Comparison of ENCODE assay signal across 8 mouse cellular contexts in the genomic region with DNA sequence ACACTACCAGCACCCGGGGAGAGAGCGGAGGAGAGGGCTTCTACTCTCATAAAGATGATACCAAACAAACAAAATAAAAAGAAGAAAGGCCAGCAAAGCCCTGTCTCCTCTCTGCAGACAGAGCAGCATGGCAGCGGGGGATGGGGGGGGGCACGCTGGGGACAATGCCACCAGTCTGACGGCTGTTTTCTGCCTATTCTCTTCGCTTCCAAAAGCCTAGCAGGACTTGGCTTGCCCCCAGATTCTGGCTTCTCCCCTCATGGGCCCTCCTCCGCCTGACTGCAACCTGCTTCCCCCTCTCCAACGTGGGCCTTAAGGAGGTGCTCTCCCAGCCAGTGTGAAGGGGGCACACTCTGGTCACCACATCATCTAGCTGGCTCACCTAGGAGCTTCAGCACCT. TPM values are rescaled to one million over a fixed set of nuclear protein-coding genes. Genes with fewer than 3 reads are reported as not detected.
DNase-seq lines count a peak whose midpoint lies in the region; ATAC-seq lines count a peak whose summit lies in the region.

No protein-coding gene starts in this region.

- WGBS in limb, embryonic 13.5 days, result 49% methylated on average over 8 of the region's 8 CpGs
- 60% methylated on average over 8 of the region's 8 CpGs for WGBS in limb, embryonic 10.5 days
- 25% methylated on average over 8 of the region's 8 CpGs for WGBS in forebrain, embryonic 12.5 days
- 11% methylated on average over 8 of the region's 8 CpGs for WGBS in midbrain, embryonic 14.5 days

- peaks cover 33% of the 10 kb centered on the region for H3K4me1 ChIP-seq in limb, embryonic 13.5 days
- peaks cover 41% of the 10 kb centered on the region for H3K4me1 ChIP-seq in limb, embryonic 10.5 days
- H3K4me1 ChIP-seq in forebrain, embryonic 12.5 days, result peaks cover 55% of the 10 kb centered on the region
- H3K4me1 ChIP-seq in midbrain, embryonic 14.5 days (ENCODE audit: control insufficient read depth, insufficient read depth, low read length), result peaks cover 36% of the 10 kb centered on the region

- peak; percentile 62 for DNase-seq in cerebellum, adult 11 months
- DNase-seq in limb, embryonic 10.5 days (ENCODE audit: low spot score), result no peak
- peak; percentile 80 for DNase-seq in midbrain, embryonic 14.5 days
- no peak for DNase-seq in ovary, postnatal 10 days (ENCODE audit: low spot score)
- DNase-seq in thymus, postnatal 0 days (ENCODE audit: low spot score), result no peak

- H3K4me3 ChIP-seq in limb, embryonic 13.5 days, result no peak overlapping the region
- no peak overlapping the region for H3K4me3 ChIP-seq in limb, embryonic 10.5 days
- no peak overlapping the region for H3K4me3 ChIP-seq in forebrain, embryonic 12.5 days (replicated peaks)
- no peak overlapping the region for H3K4me3 ChIP-seq in midbrain, embryonic 14.5 days (replicated peaks; ENCODE audit: low read depth, low read length)

- H3K36me3 ChIP-seq in limb, embryonic 13.5 days, result peaks cover 100% of the 10 kb centered on the region
- peaks cover 97% of the 10 kb centered on the region for H3K36me3 ChIP-seq in limb, embryonic 10.5 days
- peaks cover 10% of the 10 kb centered on the region; the same call in 1 of the 2 replicates for H3K36me3 ChIP-seq in forebrain, embryonic 12.5 days (replicated peaks)
- H3K36me3 ChIP-seq in midbrain, embryonic 14.5 days (ENCODE audit: control insufficient read depth, insufficient read depth, low read length), result peaks cover 47% of the 10 kb centered on the region

- H3K9me3 ChIP-seq in limb, embryonic 13.5 days, result no peaks in the 10 kb centered on the region
- no peaks in the 10 kb centered on the region for H3K9me3 ChIP-seq in limb, embryonic 10.5 days (replicated peaks)
- H3K9me3 ChIP-seq in forebrain, embryonic 12.5 days, result no peaks in the 10 kb centered on the region
- H3K9me3 ChIP-seq in midbrain, embryonic 14.5 days (ENCODE audit: control insufficient read depth, low read length), result no peaks in the 10 kb centered on the region

- no peak overlapping the region for H3K4me2 ChIP-seq in limb, embryonic 13.5 days (replicated peaks)
- H3K4me2 ChIP-seq in forebrain, embryonic 12.5 days, result peak overlapping the region; percentile 27
- H3K4me2 ChIP-seq in midbrain, embryonic 14.5 days (ENCODE audit: low read length), result peak overlapping the region; percentile 31

- H3K27ac ChIP-seq in limb, embryonic 13.5 days, result no peak overlapping the region
- H3K27ac ChIP-seq in limb, embryonic 10.5 days, result no peak overlapping the region; the same call in 1 of the 2 replicates
- peak overlapping the region; percentile 82 for H3K27ac ChIP-seq in forebrain, embryonic 12.5 days
- peak overlapping the region; percentile 77 for H3K27ac ChIP-seq in midbrain, embryonic 14.5 days (replicated peaks; ENCODE audit: low read depth, low read length)

- ATAC-seq in cerebellum, adult (ENCODE audit: insufficient number of reproducible peaks, low FRiP score, low TSS enrichment), result no peak
- ATAC-seq in limb, embryonic 13.5 days (ENCODE audit: low FRiP score, low read depth), result 0 out of 2 replicates have a peak, but pooled peaks have one; percentile 5
- ATAC-seq in forebrain, embryonic 12.5 days (ENCODE audit: low FRiP score), result peak; percentile 36
- peak; percentile 63 for ATAC-seq in midbrain, embryonic 14.5 days (ENCODE audit: low FRiP score, low TSS enrichment)

- peak overlapping the region; percentile 13 for H3K9ac ChIP-seq in limb, embryonic 13.5 days
- peak overlapping the region; percentile 9; the same call in 1 of the 2 replicates for H3K9ac ChIP-seq in forebrain, embryonic 12.5 days
- H3K9ac ChIP-seq in midbrain, embryonic 14.5 days (replicated peaks; ENCODE audit: low read length), result peak overlapping the region; percentile 23; the same call in 1 of the 2 replicates

- H3K27me3 ChIP-seq in limb, embryonic 13.5 days, result no peaks in the 10 kb centered on the region
- H3K27me3 ChIP-seq in limb, embryonic 10.5 days (ENCODE audit: low read depth, poor library complexity, severe bottlenecking), result peaks cover 53% of the 10 kb centered on the region
- H3K27me3 ChIP-seq in forebrain, embryonic 12.5 days, result peaks cover 12% of the 10 kb centered on the region; the same call in 1 of the 2 replicates
- no peaks in the 10 kb centered on the region for H3K27me3 ChIP-seq in midbrain, embryonic 14.5 days (ENCODE audit: control insufficient read depth, insufficient read depth, low read length)

RNA-seq across cellular contexts. Expression of a gene that starts 20.7 kb away (rescaled TPM):
- polyA plus RNA-seq in limb, embryonic 13.5 days (2015; fragmentation: Nextera tagmentation; extraction: Ambion mirVana), result 0.59 and 1.1 TPM in 2 replicates
- 0.59 and 0.88 TPM in 2 replicates for polyA plus RNA-seq in limb, embryonic 10.5 days (2016; fragmentation: Nextera tagmentation; extraction: Ambion mirVana)
- polyA plus RNA-seq in forebrain, embryonic 12.5 days (2016; fragmentation: Nextera tagmentation; extraction: Ambion mirVana), result 0.41 and 0.49 TPM in 2 replicates
- polyA plus RNA-seq in midbrain, embryonic 14.5 days (2014; fragmentation: Nextera tagmentation; extraction: Ambion mirVana), result 0.19 and 0.50 TPM in 2 replicates
- 2.6 and 2.8 TPM in 2 replicates for polyA plus RNA-seq in thymus, postnatal 0 days (2015; fragmentation: Nextera tagmentation; extraction: Ambion mirVana)

Comparison
In these comparisons a context has a peak if more than half of its experiments do, and no peak if none do; other contexts are left out.
1. DNase-seq: peak in cerebellum, adult 11 months (single experiment) and midbrain, embryonic 14.5 days (single experiment); none in limb, embryonic 10.5 days (single experiment), ovary, postnatal 10 days (single experiment) and thymus, postnatal 0 days (single experiment).
2. H3K27ac ChIP-seq: peak in forebrain, embryonic 12.5 days (single experiment) and midbrain, embryonic 14.5 days (single experiment); none in limb, embryonic 13.5 days (single experiment) and limb, embryonic 10.5 days (single experiment).
3. Peak in every context shown above with its lines, with median percentiles within 50 percentile points of each other: H3K9ac ChIP-seq.